10 mouse cellular contexts compared by ENCODE assay signal in genomic region chr1:127262170-127262837, GRCm38 (mm10). TPM values are rescaled to one million over a fixed set of nuclear protein-coding genes. Genes with fewer than 3 reads are reported as not detected.
DNase-seq lines count a peak whose midpoint lies in the region; ATAC-seq and TF ChIP-seq lines count a peak whose summit lies in the region.
"Had no signal": no experiment of that assay in that cellular context is flagged by ENCODE, and none has a peak within 500 bp of the region (broad histone marks: within the 10 kb centered on the region; RNA-seq: fewer than 3 reads in every experiment).

No protein-coding gene starts in this region.

- intact Hi-C loops in left cerebral cortex, postnatal 4 days (cut with DNase I): no loop called here

- no peak overlapping the region for H3K4me2 ChIP-seq in stomach, embryonic 16.5 days (ENCODE audit: low read depth, low read length)
- H3K4me2 ChIP-seq: liver, embryonic 15.5 days had no signal

- WGBS in cerebellum, adult 2 months: 73% methylated on average over 13 of the region's 13 CpGs
- 81% methylated on average over 13 of the region's 13 CpGs for WGBS in stomach, embryonic 16.5 days
- WGBS in lung, adult 2 months: 89% methylated on average over 13 of the region's 13 CpGs

- no peak for TF ChIP-seq CTCF in cerebellum, adult 2 months (IDR thresholded peaks at IDR 0.05; ENCODE audit: borderline replicate concordance, insufficient read depth, low read depth, low read length)
- TF ChIP-seq CTCF in lung, adult 2 months (IDR thresholded peaks at IDR 0.05; ENCODE audit: insufficient read depth, low read length): no peak

- H3K4me3 ChIP-seq in cerebellum, adult 2 months (replicated peaks; ENCODE audit: insufficient read depth, low read depth, low read length): no peak overlapping the region
- H3K4me3 ChIP-seq in stomach, embryonic 16.5 days (replicated peaks; ENCODE audit: low read length): no peak overlapping the region
- no peak overlapping the region for H3K4me3 ChIP-seq in lung, adult 2 months (replicated peaks; ENCODE audit: extremely low read depth, low read depth, low read length)
- H3K4me3 ChIP-seq: liver, embryonic 15.5 days had no signal

- H3K27ac ChIP-seq in cerebellum, adult 2 months (ENCODE audit: insufficient read depth, low read length): no peak overlapping the region
- peak overlapping the region; percentile 10; the same call in 1 of the 2 replicates for H3K27ac ChIP-seq in stomach, embryonic 16.5 days (ENCODE audit: low read length)
- H3K27ac ChIP-seq: liver, embryonic 15.5 days had no signal

- ATAC-seq in stomach, embryonic 16.5 days (ENCODE audit: insufficient read depth, low FRiP score): no peak

- TF ChIP-seq POLR2A in cerebellum, adult 2 months (IDR thresholded peaks at IDR 0.05; ENCODE audit: borderline replicate concordance, insufficient read depth, low read length): no peak
- TF ChIP-seq POLR2A in lung, adult 2 months (IDR thresholded peaks at IDR 0.05; ENCODE audit: borderline replicate concordance, extremely low read depth, low read depth, low read length): no peak

- no peaks in the 10 kb centered on the region for H3K36me3 ChIP-seq in stomach, embryonic 16.5 days (ENCODE audit: control insufficient read depth, insufficient read depth, low read length)
- H3K36me3 ChIP-seq: liver, embryonic 15.5 days had no signal

- no peaks in the 10 kb centered on the region; the same call in 1 of the 2 replicates for H3K27me3 ChIP-seq in cerebellum, adult 2 months (ENCODE audit: control insufficient read depth, insufficient read depth, low read length)
- no peaks in the 10 kb centered on the region for H3K27me3 ChIP-seq in stomach, embryonic 16.5 days (ENCODE audit: control insufficient read depth, insufficient read depth, low read length)
- H3K27me3 ChIP-seq: liver, embryonic 15.5 days had no signal

- peaks cover 6% of the 10 kb centered on the region; the same call in 1 of the 2 replicates for H3K4me1 ChIP-seq in cerebellum, adult 2 months (ENCODE audit: control insufficient read depth, insufficient read depth, low read length)
- H3K4me1 ChIP-seq in stomach, embryonic 16.5 days (ENCODE audit: control insufficient read depth, insufficient read depth, low read length): peaks cover 5% of the 10 kb centered on the region; the same call in 1 of the 2 replicates
- no peaks in the 10 kb centered on the region for H3K4me1 ChIP-seq in lung, adult 2 months (ENCODE audit: control insufficient read depth, insufficient read depth, low read length)
- H3K4me1 ChIP-seq: liver, embryonic 15.5 days had no signal

- no peaks in the 10 kb centered on the region for H3K9me3 ChIP-seq in stomach, embryonic 16.5 days (replicated peaks; ENCODE audit: control insufficient read depth, low read length)
- H3K9me3 ChIP-seq: liver, embryonic 15.5 days had no signal

- no peak overlapping the region for H3K9ac ChIP-seq in stomach, embryonic 16.5 days (ENCODE audit: low read length)
- H3K9ac ChIP-seq: liver, embryonic 15.5 days had no signal

- peak; percentile 32 to 39 for DNase-seq in cerebellum, adult 2 months
- no peak for DNase-seq in cerebellum, adult 9-10 months
- peak; percentile 49 for DNase-seq in left cerebral cortex, postnatal 4 days
- DNase-seq in left cerebral cortex, adult 8-10 months (ENCODE audit: low spot score in 2 of 2): no peak
- peak; percentile 40 for DNase-seq in kidney, postnatal 14 days
- DNase-seq in lung, adult 2 months: no peak
- DNase-seq in adrenal gland, postnatal 14 days: no peak
- DNase-seq: right cerebral cortex, adult 18-20 months had no signal

RNA-seq across cellular contexts. Expression of gene Mgat5, which starts 57.5 kb away (rescaled TPM):
- polyA plus RNA-seq in cerebellum, adult 2 months (2012; rRNA removed): 30.5 and 31.0 TPM in 2 replicates
- 10 to 100 TPM; 48.2 to 48.9 TPM for total RNA-seq in left cerebral cortex, postnatal 4 days (2021)
- total RNA-seq in left cerebral cortex, adult 8-10 months (2022): 10 to 100 TPM; 65.4 to 79.2 (median 69.7) TPM
- 5.7 TPM in 2 replicates for polyA plus RNA-seq in stomach, embryonic 16.5 days (2015; fragmentation: Nextera tagmentation; extraction: Ambion mirVana)
- 6.9 and 9.0 TPM in 2 replicates for polyA plus RNA-seq in lung, adult 2 months (2012; rRNA removed)
- total RNA-seq in adrenal gland, postnatal 14 days (2021): 12.0 and 15.9 TPM in 2 replicates

Comparison
In these comparisons a context has a peak if more than half of its experiments do, and no peak if none do; other contexts are left out.
1. DNase-seq: peak in cerebellum, adult 2 months (2 of 2), left cerebral cortex, postnatal 4 days (single experiment) and kidney, postnatal 14 days (single experiment); none in cerebellum, adult 9-10 months (single experiment), left cerebral cortex, adult 8-10 months (0 of 2), lung, adult 2 months (single experiment) and adrenal gland, postnatal 14 days (single experiment).